Mouse (Mus musculus): ENCODE measurements around the gene Colq. TPM values are rescaled to one million over a fixed set of nuclear protein-coding genes. Genes with fewer than 3 reads are reported as not detected.

Colq gene
- 3.0 TPM for polyA plus RNA-seq (2012; fragmentation: generic; extraction: Trizol)

DNA sequence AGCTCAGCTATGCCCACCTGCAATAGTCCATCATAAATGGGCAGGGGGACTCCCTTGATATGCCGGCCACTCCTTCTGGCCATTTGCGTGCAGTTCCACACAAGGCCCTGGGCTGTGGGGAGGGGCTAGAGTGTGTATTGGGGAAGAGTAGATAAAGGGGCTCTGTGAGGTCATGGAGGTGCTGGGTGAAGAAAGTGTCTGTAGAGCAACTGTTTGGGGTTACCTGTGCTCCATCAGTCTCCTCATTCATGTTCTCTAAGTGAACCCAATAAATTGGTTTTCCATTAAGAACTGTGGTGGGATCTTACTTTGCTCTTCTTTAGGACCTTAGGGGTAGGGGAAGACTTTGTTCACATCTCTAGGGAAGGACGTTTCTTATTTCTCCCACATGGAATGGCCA, at the start of gene Colq:
Gene Colq, minus strand, starts transcription at position 101 of the 400 bp plus-strand sequence.
- Histone ChIP-seq H3K79me2 (ENCODE audit: control insufficient read depth, insufficient read depth) (no peaks in the 10 kb centered on the region), H3K36me3 (ENCODE audit: control insufficient read depth, insufficient read depth) (no peaks in the 10 kb centered on the region), H3K27me3 (ENCODE audit: control insufficient read depth, insufficient read depth, insufficient read length) (peaks cover 37% of the 10 kb centered on the region), H3ac (ENCODE audit: control insufficient read depth, insufficient read length) (no peak within 1 kb of the TSS), H3K4me2 (ENCODE audit: low read depth) (no peak within 1 kb of the TSS), H3K4me3 (no peak within 1 kb of the TSS)
- TF ChIP-seq SRF (IDR thresholded peaks at IDR 0.05; ENCODE audit: control insufficient read depth, insufficient read length, low read depth) (no peak), E2F4 (IDR thresholded peaks at IDR 0.05; ENCODE audit: insufficient read depth) (no peak), POLR2A (IDR thresholded peaks at IDR 0.05; ENCODE audit: insufficient read length, low read depth) (no peak), POLR2AphosphoS2 (IDR thresholded peaks at IDR 0.05; ENCODE audit: insufficient read length, low read depth) (no peak), CEBPB (IDR thresholded peaks at IDR 0.05; ENCODE audit: insufficient read depth, poor library complexity, severe bottlenecking) (no peak), MYOG (IDR thresholded peaks at IDR 0.05; ENCODE audit: control insufficient read depth in 1 of 3, insufficient read depth in 1 of 3, insufficient read length in 2 of 3, low read depth in 2 of 3) (no peak), TCF12 (IDR thresholded peaks at IDR 0.05; ENCODE audit: insufficient read depth, poor library complexity, severe bottlenecking) (no peak), REST (IDR thresholded peaks at IDR 0.05; ENCODE audit: insufficient read depth, insufficient read length) (no peak), MYOD1 (IDR thresholded peaks at IDR 0.05; ENCODE audit: control insufficient read depth in 1 of 3, insufficient read length in 2 of 3, low read depth in 2 of 3) (no peak), TCF3 (IDR thresholded peaks at IDR 0.05; ENCODE audit: insufficient read length, low read depth) (no peak), MAX (IDR thresholded peaks at IDR 0.05; ENCODE audit: low read depth) (no peak), USF1 (IDR thresholded peaks at IDR 0.05; ENCODE audit: low read depth) (no peak)

DNA sequence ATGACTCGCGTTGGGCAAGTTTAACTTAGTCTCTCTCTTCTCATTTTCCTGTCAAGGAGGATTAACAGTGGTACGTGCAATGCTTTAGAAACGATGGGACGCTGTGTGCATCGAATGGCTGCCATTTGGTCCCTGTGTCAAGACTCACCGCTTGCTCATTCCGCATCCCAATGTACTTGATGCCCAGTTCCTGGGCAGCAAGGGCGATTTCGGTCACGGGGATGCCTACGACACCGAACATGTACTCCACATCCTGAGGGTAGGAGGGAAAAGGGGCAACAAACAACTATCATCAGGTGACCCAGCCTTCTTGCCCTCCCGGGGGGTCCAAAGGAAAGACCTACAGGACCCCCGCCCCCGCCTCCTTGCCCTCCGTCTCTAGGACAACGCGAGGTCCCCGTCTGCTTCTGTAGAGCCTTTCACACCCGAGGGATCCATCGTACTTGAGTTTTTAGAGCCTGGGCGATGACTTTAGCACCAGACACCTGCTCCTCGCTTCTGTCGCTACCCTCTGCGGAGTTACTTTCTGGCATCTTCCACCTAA, 49.3 kb upstream of the Colq start, which contains the start of gene Gm49387:
Gene Gm49387, minus strand, starts transcription at position 533 of the 544 bp plus-strand sequence.
- TF ChIP-seq USF1 (IDR thresholded peaks at IDR 0.05; ENCODE audit: low read depth) (no peak), CEBPB (IDR thresholded peaks at IDR 0.05; ENCODE audit: insufficient read depth, poor library complexity, severe bottlenecking) (no peak), E2F4 (IDR thresholded peaks at IDR 0.05; ENCODE audit: insufficient read depth) (no peak), POLR2AphosphoS2 (IDR thresholded peaks at IDR 0.05; ENCODE audit: insufficient read length, low read depth) (no peak), TCF12 (IDR thresholded peaks at IDR 0.05; ENCODE audit: insufficient read depth, poor library complexity, severe bottlenecking) (no peak), MAX (IDR thresholded peaks at IDR 0.05; ENCODE audit: low read depth) (no peak), REST (IDR thresholded peaks at IDR 0.05; ENCODE audit: insufficient read depth, insufficient read length) (no peak), MYOG (IDR thresholded peaks at IDR 0.05; ENCODE audit: control insufficient read depth in 1 of 3, insufficient read depth in 1 of 3, insufficient read length in 2 of 3, low read depth in 2 of 3) (no peak), POLR2A (IDR thresholded peaks at IDR 0.05; ENCODE audit: insufficient read length, low read depth) (no peak), MYOD1 (IDR thresholded peaks at IDR 0.05; ENCODE audit: control insufficient read depth in 1 of 3, insufficient read length in 2 of 3, low read depth in 2 of 3) (no peak), TCF3 (IDR thresholded peaks at IDR 0.05; ENCODE audit: insufficient read length, low read depth) (no peak), SRF (IDR thresholded peaks at IDR 0.05; ENCODE audit: control insufficient read depth, insufficient read length, low read depth) (no peak)
- Histone ChIP-seq H3K4me3 (peak within 1 kb of the TSS; percentile 57), H3K79me2 (ENCODE audit: control insufficient read depth, insufficient read depth) (peaks cover 10% of the 10 kb centered on the region), H3K4me2 (ENCODE audit: low read depth) (peak within 1 kb of the TSS; percentile 98), H3K27me3 (ENCODE audit: control insufficient read depth, insufficient read depth, insufficient read length) (no peaks in the 10 kb centered on the region), H3ac (ENCODE audit: control insufficient read depth, insufficient read length) (peak within 1 kb of the TSS; percentile 8), H3K36me3 (ENCODE audit: control insufficient read depth, insufficient read depth) (no peaks in the 10 kb centered on the region)

DNA sequence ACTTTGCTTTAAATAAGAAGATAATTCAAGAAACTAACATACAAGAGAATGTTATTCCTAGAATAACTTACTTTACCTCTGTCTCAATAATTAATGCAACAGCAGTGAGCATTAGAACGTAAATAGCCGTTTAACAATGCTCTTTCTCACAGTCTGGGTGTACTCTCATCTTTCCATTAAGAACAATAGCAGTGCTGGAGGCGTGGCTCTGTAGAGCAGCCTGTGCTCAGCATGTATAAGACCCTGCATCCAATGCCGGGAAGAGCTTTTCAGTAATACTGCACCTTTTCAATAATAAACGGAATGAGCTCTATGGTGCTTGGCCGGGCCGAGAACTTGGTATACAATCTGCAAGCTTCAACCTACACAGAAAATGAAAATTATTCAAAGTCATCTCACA, 39.5 kb upstream of the Colq start:
- H3K79me2 ChIP-seq (ENCODE audit: control insufficient read depth, insufficient read depth) = no peaks in the 10 kb centered on the region
- TF ChIP-seq TCF3 (IDR thresholded peaks at IDR 0.05; ENCODE audit: insufficient read length, low read depth) = no peak
- no peak for TF ChIP-seq POLR2AphosphoS2 (IDR thresholded peaks at IDR 0.05; ENCODE audit: insufficient read length, low read depth)
- no peak for TF ChIP-seq MAX (IDR thresholded peaks at IDR 0.05; ENCODE audit: low read depth)
- TF ChIP-seq MYOD1 (IDR thresholded peaks at IDR 0.05; ENCODE audit: control insufficient read depth in 1 of 3, insufficient read length in 2 of 3, low read depth in 2 of 3) = no peak
- no peak for TF ChIP-seq TCF12 (IDR thresholded peaks at IDR 0.05; ENCODE audit: insufficient read depth, poor library complexity, severe bottlenecking)
- TF ChIP-seq USF1 (IDR thresholded peaks at IDR 0.05; ENCODE audit: low read depth) = no peak
- no peak for TF ChIP-seq POLR2A (IDR thresholded peaks at IDR 0.05; ENCODE audit: insufficient read length, low read depth)
- no peak for TF ChIP-seq E2F4 (IDR thresholded peaks at IDR 0.05; ENCODE audit: insufficient read depth)
- TF ChIP-seq MYOG (IDR thresholded peaks at IDR 0.05; ENCODE audit: control insufficient read depth in 1 of 3, insufficient read depth in 1 of 3, insufficient read length in 2 of 3, low read depth in 2 of 3) = no peak
- no peak for TF ChIP-seq SRF (IDR thresholded peaks at IDR 0.05; ENCODE audit: control insufficient read depth, insufficient read length, low read depth)
- no peak for TF ChIP-seq CEBPB (IDR thresholded peaks at IDR 0.05; ENCODE audit: insufficient read depth, poor library complexity, severe bottlenecking)
- TF ChIP-seq REST (IDR thresholded peaks at IDR 0.05; ENCODE audit: insufficient read depth, insufficient read length) = no peak
- no peak overlapping the region for H3K4me3 ChIP-seq
- peaks cover 10% of the 10 kb centered on the region for H3K27me3 ChIP-seq (ENCODE audit: control insufficient read depth, insufficient read depth, insufficient read length)
- no peak overlapping the region for H3K4me2 ChIP-seq (ENCODE audit: low read depth)
- no peak overlapping the region for H3ac ChIP-seq (ENCODE audit: control insufficient read depth, insufficient read length)
- H3K36me3 ChIP-seq (ENCODE audit: control insufficient read depth, insufficient read depth) = no peaks in the 10 kb centered on the region

DNA sequence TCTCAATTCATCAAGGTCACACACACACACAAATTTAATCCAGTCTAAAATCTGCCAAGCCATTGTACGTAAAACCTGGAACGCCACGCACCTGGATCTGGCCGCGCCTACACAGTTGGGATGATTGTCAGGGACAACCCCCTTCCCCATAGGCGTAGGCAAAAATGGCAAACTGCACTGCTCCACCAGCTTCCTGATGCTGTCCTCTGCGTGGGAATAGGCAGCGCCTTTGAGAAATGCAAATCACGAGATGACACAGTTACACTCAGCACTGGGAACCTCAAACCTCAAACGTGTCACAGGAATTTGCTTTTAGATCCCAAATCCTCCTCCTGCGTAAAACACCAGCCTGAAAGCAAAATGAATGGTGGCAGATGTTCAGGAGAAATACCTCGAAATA, 31.6 kb upstream of the Colq start:
- TF ChIP-seq MYOG (IDR thresholded peaks at IDR 0.05; ENCODE audit: control insufficient read depth in 1 of 3, insufficient read depth in 1 of 3, insufficient read length in 2 of 3, low read depth in 2 of 3) = no peak
- TF ChIP-seq SRF (IDR thresholded peaks at IDR 0.05; ENCODE audit: control insufficient read depth, insufficient read length, low read depth) = no peak
- no peak for TF ChIP-seq POLR2A (IDR thresholded peaks at IDR 0.05; ENCODE audit: insufficient read length, low read depth)
- TF ChIP-seq TCF12 (IDR thresholded peaks at IDR 0.05; ENCODE audit: insufficient read depth, poor library complexity, severe bottlenecking) = no peak
- TF ChIP-seq CEBPB (IDR thresholded peaks at IDR 0.05; ENCODE audit: insufficient read depth, poor library complexity, severe bottlenecking) = no peak
- no peak for TF ChIP-seq REST (IDR thresholded peaks at IDR 0.05; ENCODE audit: insufficient read depth, insufficient read length)
- no peak for TF ChIP-seq USF1 (IDR thresholded peaks at IDR 0.05; ENCODE audit: low read depth)
- no peak for TF ChIP-seq POLR2AphosphoS2 (IDR thresholded peaks at IDR 0.05; ENCODE audit: insufficient read length, low read depth)
- no peak for TF ChIP-seq TCF3 (IDR thresholded peaks at IDR 0.05; ENCODE audit: insufficient read length, low read depth)
- no peak for TF ChIP-seq E2F4 (IDR thresholded peaks at IDR 0.05; ENCODE audit: insufficient read depth)
- TF ChIP-seq MAX (IDR thresholded peaks at IDR 0.05; ENCODE audit: low read depth) = no peak
- no peak for TF ChIP-seq MYOD1 (IDR thresholded peaks at IDR 0.05; ENCODE audit: control insufficient read depth in 1 of 3, insufficient read length in 2 of 3, low read depth in 2 of 3)

More for the DNA sequence above, 31.6 kb upstream of the Colq start:
- no peaks in the 10 kb centered on the region for H3K36me3 ChIP-seq (ENCODE audit: control insufficient read depth, insufficient read depth)
- no peaks in the 10 kb centered on the region for H3K79me2 ChIP-seq (ENCODE audit: control insufficient read depth, insufficient read depth)
- no peak overlapping the region for H3ac ChIP-seq (ENCODE audit: control insufficient read depth, insufficient read length)
- peaks cover 10% of the 10 kb centered on the region for H3K27me3 ChIP-seq (ENCODE audit: control insufficient read depth, insufficient read depth, insufficient read length)
- no peak overlapping the region for H3K4me2 ChIP-seq (ENCODE audit: low read depth)
- H3K4me3 ChIP-seq = no peak overlapping the region

Data from myocyte (in vitro differentiated cells).